28 mouse cellular contexts compared by ENCODE assay signal in the genomic region with DNA sequence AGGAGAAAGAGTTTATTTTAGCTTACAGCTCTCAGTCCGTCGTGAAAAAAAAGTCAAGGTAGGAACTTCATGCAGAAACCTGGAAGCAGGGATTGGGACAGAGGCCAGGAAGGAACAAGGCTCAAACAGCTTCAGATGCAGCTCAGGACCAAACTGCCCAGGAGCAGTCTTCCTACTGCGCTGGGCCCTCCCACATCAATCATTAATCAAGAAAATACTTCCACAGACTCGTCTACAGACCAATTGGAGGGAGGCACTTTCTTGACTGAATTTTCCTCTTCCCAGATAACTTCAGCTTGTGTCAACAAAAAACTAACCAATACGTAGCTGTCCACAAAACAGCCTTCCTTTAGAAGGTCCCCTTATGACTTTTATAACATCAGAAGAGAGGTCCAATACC.
DNase-seq lines count a peak whose midpoint lies in the region; ATAC-seq and TF ChIP-seq lines count a peak whose summit lies in the region.
"Had no signal": no experiment of that assay in that cellular context is flagged by ENCODE, and none has a peak within 500 bp of the region (broad histone marks: within the 10 kb centered on the region; RNA-seq: fewer than 3 reads in every experiment).

No protein-coding gene starts in this region.

- no peaks in the 10 kb centered on the region for H3K27me3 ChIP-seq in kidney, embryonic 15.5 days
- H3K27me3 ChIP-seq in intestine, embryonic 15.5 days (replicated peaks) = no peaks in the 10 kb centered on the region
- no peaks in the 10 kb centered on the region for H3K27me3 ChIP-seq in intestine, postnatal 0 days (replicated peaks; ENCODE audit: control insufficient read depth, insufficient read depth, low read length)
- H3K27me3 ChIP-seq in neural tube, embryonic 15.5 days (replicated peaks) = no peaks in the 10 kb centered on the region
- H3K27me3 ChIP-seq: embryonic facial prominence, embryonic 13.5 days; forebrain, embryonic 12.5 days; forebrain, embryonic 15.5 days; heart, embryonic 13.5 days had no signal

- no peak for TF ChIP-seq CTCF in intestine, postnatal 0 days (IDR thresholded peaks at IDR 0.05; ENCODE audit: low read depth)

- peaks cover 19% of the 10 kb centered on the region for H3K36me3 ChIP-seq in kidney, embryonic 15.5 days
- peaks cover 7% of the 10 kb centered on the region for H3K36me3 ChIP-seq in intestine, embryonic 15.5 days
- peaks cover 3% of the 10 kb centered on the region; the same call in 1 of the 2 replicates for H3K36me3 ChIP-seq in intestine, postnatal 0 days (ENCODE audit: control insufficient read depth, insufficient read depth)
- peaks cover 7% of the 10 kb centered on the region; the same call in 1 of the 2 replicates for H3K36me3 ChIP-seq in neural tube, embryonic 15.5 days

- WGBS in kidney, embryonic 15.5 days = 81% methylated on average over 5 of the region's 5 CpGs
- WGBS in intestine, embryonic 15.5 days = 61% methylated on average over 5 of the region's 5 CpGs
- WGBS in intestine, postnatal 0 days = 40% methylated on average over 5 of the region's 5 CpGs
- WGBS in neural tube, embryonic 15.5 days = 87% methylated on average over 5 of the region's 5 CpGs

- no peak overlapping the region for H3K27ac ChIP-seq in kidney, embryonic 15.5 days
- H3K27ac ChIP-seq in intestine, embryonic 15.5 days = peak overlapping the region; percentile 52
- H3K27ac ChIP-seq in intestine, postnatal 0 days (ENCODE audit: low read depth, low read length) = no peak overlapping the region
- H3K27ac ChIP-seq in neural tube, embryonic 15.5 days (replicated peaks) = no peak overlapping the region
- H3K27ac ChIP-seq: embryonic facial prominence, embryonic 10.5 days; embryonic facial prominence, embryonic 13.5 days; forebrain, embryonic 12.5 days; forebrain, embryonic 15.5 days; gastrocnemius, adult 2 months; heart, embryonic 10.5 days; heart, embryonic 13.5 days; hindbrain, embryonic 14.5 days; hindbrain, postnatal 0 days had no signal

- DNase-seq in kidney, adult 9 months = peak; percentile 33
- no peak for DNase-seq in right cerebral cortex, postnatal 4 days
- DNase-seq: adrenal gland, adult 2 months; adrenal gland, postnatal 14 days; cerebellum, adult 11-12 months; cerebellum, adult 8-10 months; cerebellum, postnatal 10 days; cerebellum, postnatal 36 days; embryo, embryonic 11 days; gastrocnemius, adult 2 months; gastrocnemius, postnatal 14 days; heart, adult 18-20 months; heart, postnatal 14 days; heart, postnatal 4 days had no signal

- H3K4me2 ChIP-seq in kidney, embryonic 15.5 days = no peak overlapping the region
- H3K4me2 ChIP-seq in intestine, embryonic 15.5 days (replicated peaks) = no peak overlapping the region
- H3K4me2 ChIP-seq in intestine, postnatal 0 days (replicated peaks; ENCODE audit: low read depth) = peak overlapping the region; percentile 21; the same call in 1 of the 2 replicates
- H3K4me2 ChIP-seq in neural tube, embryonic 15.5 days = no peak overlapping the region
- H3K4me2 ChIP-seq: embryonic facial prominence, embryonic 13.5 days; forebrain, embryonic 12.5 days; forebrain, embryonic 15.5 days; heart, embryonic 13.5 days; hindbrain, embryonic 14.5 days had no signal

- 0 out of 2 replicates have a peak, but pooled peaks cover 4% of the 10 kb centered on the region for H3K9me3 ChIP-seq in kidney, embryonic 15.5 days (replicated peaks)
- H3K9me3 ChIP-seq in intestine, embryonic 15.5 days = no peaks in the 10 kb centered on the region
- H3K9me3 ChIP-seq in intestine, postnatal 0 days (ENCODE audit: control insufficient read depth) = no peaks in the 10 kb centered on the region
- 0 out of 2 replicates have a peak, but pooled peaks cover 3% of the 10 kb centered on the region for H3K9me3 ChIP-seq in neural tube, embryonic 15.5 days (replicated peaks)
- H3K9me3 ChIP-seq: forebrain, embryonic 15.5 days; heart, embryonic 10.5 days had no signal

- H3K4me1 ChIP-seq in kidney, embryonic 15.5 days = no peaks in the 10 kb centered on the region
- H3K4me1 ChIP-seq in intestine, embryonic 15.5 days (replicated peaks) = 0 out of 2 replicates have a peak, but pooled peaks cover 4% of the 10 kb centered on the region
- no peaks in the 10 kb centered on the region for H3K4me1 ChIP-seq in intestine, postnatal 0 days (replicated peaks; ENCODE audit: control insufficient read depth, insufficient read depth, low read length)
- H3K4me1 ChIP-seq in neural tube, embryonic 15.5 days = 0 out of 2 replicates have a peak, but pooled peaks cover 4% of the 10 kb centered on the region
- H3K4me1 ChIP-seq: embryonic facial prominence, embryonic 13.5 days; heart, embryonic 10.5 days; heart, embryonic 13.5 days had no signal

- ATAC-seq in kidney, embryonic 15.5 days (replicated peaks; ENCODE audit: low FRiP score) = no peak
- ATAC-seq in intestine, embryonic 15.5 days = peak; percentile 94
- ATAC-seq in intestine, postnatal 0 days = peak; percentile 80
- ATAC-seq in neural tube, embryonic 15.5 days (ENCODE audit: low FRiP score) = no peak
- ATAC-seq: CD4-positive, CD25-positive, alpha-beta regulatory T cell, adult 4 months; forebrain, embryonic 15.5 days; hindbrain, postnatal 0 days had no signal

- no peak overlapping the region for H3K9ac ChIP-seq in kidney, embryonic 15.5 days
- H3K9ac ChIP-seq in intestine, embryonic 15.5 days = no peak overlapping the region
- no peak overlapping the region for H3K9ac ChIP-seq in intestine, postnatal 0 days (ENCODE audit: low read depth, low read length)
- H3K9ac ChIP-seq in neural tube, embryonic 15.5 days (replicated peaks) = no peak overlapping the region
- H3K9ac ChIP-seq: embryonic facial prominence, embryonic 13.5 days; forebrain, embryonic 12.5 days; forebrain, embryonic 15.5 days; heart, embryonic 13.5 days; hindbrain, embryonic 14.5 days had no signal

- no peak overlapping the region for H3K4me3 ChIP-seq in kidney, embryonic 15.5 days (replicated peaks)
- H3K4me3 ChIP-seq in intestine, embryonic 15.5 days (replicated peaks) = no peak overlapping the region
- no peak overlapping the region for H3K4me3 ChIP-seq in intestine, postnatal 0 days (ENCODE audit: low read depth, low read length)
- no peak overlapping the region for H3K4me3 ChIP-seq in neural tube, embryonic 15.5 days (replicated peaks)
- H3K4me3 ChIP-seq: embryonic facial prominence, embryonic 10.5 days; embryonic facial prominence, embryonic 13.5 days; erythroblast, embryonic 14.5 days; forebrain, embryonic 12.5 days; forebrain, embryonic 15.5 days; gastrocnemius, adult 2 months; heart, embryonic 10.5 days; heart, embryonic 13.5 days had no signal

Comparison
In these comparisons a context has a peak if more than half of its experiments do, and no peak if none do; other contexts are left out.
1. ATAC-seq: peak in intestine, embryonic 15.5 days (single experiment) and intestine, postnatal 0 days (single experiment); none in kidney, embryonic 15.5 days (single experiment) and neural tube, embryonic 15.5 days (single experiment).